Mouse (Mus musculus) left cerebral cortex, postnatal 14 days (tissue): ENCODE measurements around the gene 4930562C15Rik. TPM values are rescaled to one million over a fixed set of nuclear protein-coding genes. Genes with fewer than 3 reads are reported as not detected.
"Not testable (repeated sequence)": the region's sequence is repeated elsewhere in the genome, so short reads cannot be mapped to it uniquely, and the experiment has no call there.

Experiments used
- DNase-seq, 2 experiments: peaks; one replicate each; pipeline ENCODE4 v3.0.0; 2021 to 2022; ENCODE audit warnings: low spot score in 2 of 2, mixed read lengths in 1 of 2
- intact Hi-C: fragments of 180-260 bp; cut with DNase I; formaldehyde crosslinking; loops from one replicate; pipeline ENCODE4 v1.15.1; 2025
- long read RNA-seq, 2 experiments: library from polyadenylated mRNA; stranded (forward); transcript quantifications; one replicate each; pipeline ENCODE4 v2.0.0; 2021
- total RNA-seq, 2 experiments: library from RNA; stranded (reverse); gene quantifications; 2 replicates each; pipeline ENCODE4 v1.2.3; 2021

Gene 4930562C15Rik
- not detected for total RNA-seq
- long read RNA-seq, experiment 1: 0 reads
- long read RNA-seq, experiment 2, partial matches to known transcripts: 0 of 5 reads
- long read RNA-seq, experiment 2, other reads (novel, unspliced or antisense): 5 of 5 reads

DNA sequence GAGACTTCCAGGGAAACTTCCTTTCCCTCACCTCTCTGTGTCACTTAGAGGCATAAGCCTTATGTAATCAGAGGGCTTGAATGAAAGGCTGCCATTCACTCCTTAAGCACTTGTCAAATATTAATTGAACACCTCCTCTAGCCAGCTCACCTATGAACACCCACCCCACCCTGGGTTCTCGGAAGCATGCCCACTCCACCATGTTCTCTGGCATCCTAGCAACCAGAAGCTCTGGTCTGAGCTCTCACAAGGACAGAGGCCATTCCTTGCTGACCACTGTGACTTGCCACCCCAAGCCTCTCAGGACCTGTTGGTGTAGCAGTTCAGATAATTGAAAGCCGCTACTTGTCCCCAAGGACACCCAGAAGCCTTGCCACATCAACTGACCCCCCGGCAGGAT, at the start of gene 4930562C15Rik:
Gene 4930562C15Rik (plus strand): TSS at position 226 of the 400 bp plus-strand sequence.
- no peak for DNase-seq
- intact Hi-C loops: no loop called here

DNA sequence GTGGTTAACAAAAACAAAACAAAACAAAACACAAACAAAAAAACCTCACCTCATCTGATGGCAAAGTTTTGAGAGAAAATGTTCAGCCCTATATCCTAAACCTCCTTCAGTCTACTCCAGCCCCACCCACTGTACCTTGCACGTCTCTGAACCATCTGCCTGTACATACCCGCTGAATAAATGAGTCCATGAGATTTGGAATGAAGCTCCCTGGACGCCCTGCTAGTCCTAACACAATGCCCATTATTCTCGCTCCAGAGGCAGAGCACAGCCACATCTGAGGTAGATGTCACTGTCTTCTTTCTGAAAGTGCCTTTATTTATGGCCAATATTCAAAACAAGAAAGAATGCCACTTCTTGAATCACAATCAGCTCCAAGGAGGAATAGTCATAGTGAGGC, 49.5 kb upstream of the 4930562C15Rik start:
- intact Hi-C loops: no loop called here
- peak in 1 of 2 experiments; percentile 6 for DNase-seq

DNA sequence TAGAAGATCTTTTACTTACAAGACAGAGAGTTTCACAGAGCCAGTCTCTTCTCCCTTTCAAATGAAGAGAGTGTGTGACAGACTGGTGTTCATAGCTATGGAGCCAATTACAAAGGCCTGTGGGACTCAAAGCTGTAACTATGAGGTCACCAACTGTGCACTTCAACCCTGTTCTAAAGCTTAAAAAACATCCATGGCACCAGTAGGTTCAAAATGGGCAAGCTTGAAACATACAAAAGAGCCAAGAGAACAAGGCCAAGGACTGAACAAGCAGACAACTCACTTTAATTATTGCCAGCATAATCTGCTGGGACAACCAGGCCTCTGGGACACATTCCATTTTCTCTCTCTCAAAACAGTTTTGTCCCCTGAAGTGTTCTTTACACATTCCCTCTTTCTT, 47.0 kb upstream of the 4930562C15Rik start:
- intact Hi-C loops: no loop called here
- DNase-seq: no peak

DNA sequence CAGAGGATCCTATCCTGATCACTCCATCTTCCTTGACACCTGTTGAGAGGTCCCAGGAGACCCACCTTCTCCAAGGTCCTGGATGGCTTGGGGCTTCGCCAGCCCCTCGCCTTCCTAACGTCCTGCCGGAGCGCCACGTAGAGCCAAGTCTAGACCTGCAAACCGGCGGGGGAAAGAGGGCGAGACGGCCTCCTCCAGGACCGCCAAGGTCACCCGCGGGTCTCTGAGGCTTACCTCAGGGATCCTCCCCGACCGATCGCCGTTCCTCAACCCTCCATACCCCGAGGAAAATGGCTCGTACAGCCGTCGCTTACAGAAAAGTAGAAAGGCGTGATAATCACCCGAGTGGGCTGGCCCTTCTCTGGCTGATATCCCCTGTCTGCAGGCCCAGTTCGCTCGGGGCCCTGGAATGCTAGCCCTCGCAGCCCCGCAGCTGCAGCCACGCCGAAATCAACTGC, 45.9 kb upstream of the 4930562C15Rik start:
- no peak for DNase-seq
- intact Hi-C loops: no loop called here

DNA sequence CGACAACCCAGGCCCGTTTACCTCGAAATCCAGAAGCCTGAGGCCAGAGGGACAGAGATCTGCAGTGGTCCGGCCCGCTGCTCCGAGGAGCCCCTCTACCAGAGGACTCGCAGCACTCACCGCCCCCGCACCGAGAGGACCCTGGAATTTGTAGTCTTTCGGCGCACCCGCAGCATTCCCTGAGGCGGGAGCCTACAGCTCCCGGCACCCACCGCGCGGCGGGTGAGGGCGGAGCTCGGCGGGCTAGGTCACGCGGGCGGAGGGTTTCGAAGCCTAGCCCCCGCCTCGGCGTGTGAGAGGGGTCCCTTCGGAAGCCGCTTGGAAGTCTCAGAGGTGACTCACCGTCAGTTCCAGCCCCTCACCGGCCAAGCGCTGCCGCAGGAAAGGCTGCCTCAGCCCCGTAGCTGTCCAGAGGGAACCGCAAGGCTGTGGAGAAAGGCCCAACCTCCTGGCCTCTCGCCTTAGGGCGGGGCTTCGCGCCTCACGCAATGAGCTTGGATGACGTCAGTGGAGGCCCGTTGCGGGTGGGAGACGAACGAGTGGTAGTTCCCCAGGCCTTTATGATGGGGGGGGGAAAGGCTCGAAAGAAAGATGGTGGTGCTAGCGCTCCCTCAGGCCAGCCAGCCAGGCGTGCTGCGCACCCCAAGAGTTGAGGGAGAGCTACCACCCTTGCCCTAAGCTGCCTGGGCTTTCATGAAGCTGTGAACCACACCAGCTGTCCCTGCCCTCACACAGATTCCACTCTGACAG, 45.2 kb upstream of the 4930562C15Rik start, which contains the start of gene Cdip1:
Gene Cdip1 (minus strand): TSS at position 483 of the 750 bp plus-strand sequence.
- peak; percentile 96 to 97 for DNase-seq
- intact Hi-C loops: no loop called here

DNA sequence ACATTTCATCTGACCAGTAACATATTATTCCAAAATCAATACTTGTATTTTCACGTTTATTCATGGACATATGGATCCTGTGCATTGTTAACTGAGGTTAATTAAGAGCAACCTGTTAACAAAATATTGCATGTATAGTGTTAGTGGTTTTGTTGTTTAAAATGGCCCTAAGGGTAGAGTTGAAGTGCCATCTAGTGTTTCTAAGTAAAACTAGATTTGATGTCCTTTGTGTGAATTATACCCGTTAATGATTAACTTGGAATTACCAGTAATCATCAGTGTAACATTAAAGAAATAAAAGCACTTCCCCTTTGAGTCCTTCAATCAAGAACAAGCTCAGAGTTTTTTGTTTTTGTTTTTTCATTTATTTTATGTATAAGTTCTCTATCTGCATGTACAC, 43.9 kb upstream of the 4930562C15Rik start:
- no peak for DNase-seq
- intact Hi-C loops: no loop called here

DNA sequence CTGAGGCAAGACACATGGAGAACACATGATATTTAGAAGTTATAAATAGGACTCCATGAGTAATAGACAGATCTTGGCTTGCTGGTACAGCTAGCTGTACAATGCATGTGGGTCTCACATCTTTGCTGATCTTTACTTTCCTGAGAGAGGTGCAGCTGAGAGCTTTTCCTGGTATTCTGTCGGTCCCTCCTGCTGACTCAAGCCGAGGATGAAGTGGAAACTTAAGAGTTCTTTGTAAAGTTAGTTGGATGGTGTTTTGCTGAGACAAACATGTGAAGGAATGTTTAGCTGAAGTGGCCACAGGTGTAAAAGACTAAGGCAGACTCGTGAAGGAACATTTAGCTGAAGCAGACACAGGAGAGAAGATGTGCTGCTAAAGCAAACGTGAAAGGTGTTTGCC, 38.6 kb upstream of the 4930562C15Rik start:
- DNase-seq: no peak
- intact Hi-C loops: no loop called here

DNA sequence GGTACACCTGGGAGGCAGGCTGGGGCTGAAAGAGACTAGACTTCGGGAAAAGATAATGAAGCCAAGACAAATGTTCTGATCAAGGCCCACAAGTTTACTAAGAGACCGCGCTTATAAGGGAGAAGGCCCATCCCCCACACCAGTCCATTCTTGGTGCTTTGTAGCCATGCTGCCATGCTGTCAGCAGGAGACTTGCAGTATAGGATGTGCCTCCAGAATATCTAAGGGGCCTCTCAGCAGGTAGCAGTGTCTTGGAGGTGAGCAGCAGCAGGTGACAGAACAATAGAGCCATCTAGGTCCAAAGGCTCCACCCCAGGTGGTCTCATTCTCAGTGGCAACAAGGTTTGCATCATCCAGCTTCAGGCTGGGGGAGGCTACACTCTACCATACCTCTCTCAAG, 16.9 kb upstream of the 4930562C15Rik start:
- intact Hi-C loops: no loop called here
- no peak for DNase-seq

DNA sequence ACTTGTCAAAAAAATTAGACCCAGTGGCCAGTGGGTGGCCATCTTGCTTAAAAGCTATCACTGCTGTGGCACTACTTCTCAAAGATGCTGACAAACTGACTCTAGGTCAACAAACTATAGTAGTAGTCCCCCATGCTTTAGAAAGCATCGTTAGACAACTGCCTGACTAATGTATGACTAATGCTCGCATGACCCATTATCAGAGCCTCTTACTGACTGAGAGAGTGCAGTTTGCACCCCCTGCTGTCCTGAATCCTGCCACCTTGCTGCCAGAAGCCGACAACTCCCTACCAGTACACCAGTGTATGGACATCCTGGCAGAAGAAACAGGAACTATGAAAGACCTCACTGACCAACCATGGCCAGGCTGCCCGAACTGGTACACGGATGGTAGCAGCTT, 10.8 kb upstream of the 4930562C15Rik start:
- DNase-seq, intact Hi-C loops: not testable (repeated sequence)

DNA sequence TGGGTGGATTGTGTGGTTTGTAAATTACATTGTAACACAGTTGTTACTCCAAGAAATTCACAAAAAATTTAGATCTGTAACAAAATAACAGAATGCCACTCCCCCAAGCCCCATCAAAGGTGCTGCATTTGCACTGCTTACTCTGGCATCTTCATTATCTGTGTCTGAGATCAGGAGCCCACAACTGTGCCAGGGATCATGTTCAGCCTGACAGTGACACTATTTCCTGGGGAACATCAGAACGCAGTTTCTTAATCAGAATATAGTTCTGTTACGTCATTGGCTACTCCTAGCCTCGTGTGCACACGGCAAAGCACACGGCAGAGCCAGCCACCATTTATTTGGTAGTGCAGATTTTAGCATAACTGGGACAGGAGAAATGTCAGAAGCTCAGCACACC, 7.6 kb upstream of the 4930562C15Rik start:
- no peak for DNase-seq
- intact Hi-C loops: no loop called here

DNA sequence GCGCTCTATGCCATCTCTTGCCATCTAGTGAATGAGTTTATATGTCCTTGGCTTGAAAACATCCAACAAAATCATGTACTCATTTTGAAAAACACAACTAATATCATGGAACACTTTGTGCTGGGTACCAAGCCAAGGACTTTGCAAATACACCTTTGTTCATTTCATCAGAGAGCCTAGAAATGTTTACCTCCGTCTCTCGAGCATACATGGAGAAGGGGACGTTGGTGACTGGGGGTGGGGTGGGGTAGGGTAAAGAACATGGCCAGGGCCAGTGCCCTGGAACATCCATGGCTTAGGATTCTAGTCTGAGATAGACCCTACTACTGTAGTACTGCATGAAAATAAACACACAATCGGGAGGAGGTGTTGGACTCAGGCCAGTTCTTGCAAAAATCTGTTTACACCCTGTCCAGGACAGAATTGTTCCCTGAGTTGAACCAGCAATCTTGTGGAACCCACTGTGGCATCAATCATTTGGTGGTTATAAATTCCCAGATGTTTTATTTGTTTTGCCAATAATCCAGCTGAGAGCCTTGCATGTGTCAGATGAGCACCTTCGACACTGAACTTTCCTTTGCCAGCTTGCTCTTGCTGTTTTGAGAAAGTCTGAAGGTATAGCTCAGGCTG, 5.8 kb upstream of the 4930562C15Rik start:
- no peak for DNase-seq
- intact Hi-C loops: no loop called here

DNA sequence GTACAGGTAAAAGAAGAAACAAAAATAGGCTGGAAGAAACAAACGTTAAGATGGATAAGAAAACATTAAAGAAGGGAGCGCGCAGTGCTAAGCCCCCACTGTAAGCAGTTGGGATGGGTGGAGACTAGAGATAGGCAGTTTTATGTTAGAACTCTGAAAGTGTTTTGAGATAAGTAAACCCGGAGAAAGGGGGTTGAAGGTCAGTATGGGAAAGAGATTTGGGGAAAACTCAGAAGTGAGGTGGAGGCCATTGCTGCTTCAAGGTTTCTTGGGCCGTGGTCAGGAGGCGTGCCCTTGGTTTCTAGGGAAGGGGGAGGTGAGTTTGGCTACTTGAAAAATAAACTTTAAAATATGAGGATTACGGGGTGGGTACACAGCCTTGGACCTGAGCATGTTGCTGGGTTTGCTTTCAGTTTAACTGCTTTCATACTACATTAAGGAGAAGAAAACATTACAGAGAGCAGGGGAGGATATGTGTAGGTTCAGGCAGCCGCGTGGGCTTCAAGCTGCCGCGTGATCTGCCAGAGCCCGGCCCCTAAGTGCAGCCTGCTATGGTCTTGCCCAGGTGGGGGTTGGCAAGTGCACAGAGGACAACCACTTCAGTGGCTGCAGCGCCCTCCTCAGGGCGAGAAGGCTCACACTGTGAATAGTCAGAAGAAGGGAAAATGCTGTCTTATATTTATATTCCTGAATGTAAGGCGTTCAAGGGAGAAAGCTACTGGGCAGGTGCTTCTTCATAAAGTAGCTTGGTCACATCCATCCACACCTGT, 3.4 kb upstream of the 4930562C15Rik start:
- intact Hi-C loops: no loop called here
- DNase-seq: peak; percentile 44 to 80

DNA sequence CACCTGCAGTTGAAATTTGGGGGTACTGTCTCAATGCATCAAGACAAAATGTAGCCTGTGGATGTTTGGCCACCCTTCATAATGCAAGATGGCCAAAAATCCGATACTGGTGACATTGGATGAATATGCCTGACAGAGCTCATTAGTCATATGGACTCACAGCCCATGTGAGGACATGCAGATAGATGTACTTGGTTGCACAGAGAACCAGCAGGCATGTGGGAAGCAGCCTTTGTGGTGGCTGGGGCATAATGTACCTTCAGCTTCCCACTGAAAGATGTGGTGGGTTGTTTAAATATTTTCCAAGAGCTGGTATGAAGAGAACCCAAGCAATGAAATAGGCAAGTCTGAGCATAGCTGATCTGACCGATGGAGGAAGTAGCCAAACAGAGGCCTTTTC, 1.4 kb upstream of the 4930562C15Rik start:
- no peak for DNase-seq
- intact Hi-C loops: no loop called here

DNA sequence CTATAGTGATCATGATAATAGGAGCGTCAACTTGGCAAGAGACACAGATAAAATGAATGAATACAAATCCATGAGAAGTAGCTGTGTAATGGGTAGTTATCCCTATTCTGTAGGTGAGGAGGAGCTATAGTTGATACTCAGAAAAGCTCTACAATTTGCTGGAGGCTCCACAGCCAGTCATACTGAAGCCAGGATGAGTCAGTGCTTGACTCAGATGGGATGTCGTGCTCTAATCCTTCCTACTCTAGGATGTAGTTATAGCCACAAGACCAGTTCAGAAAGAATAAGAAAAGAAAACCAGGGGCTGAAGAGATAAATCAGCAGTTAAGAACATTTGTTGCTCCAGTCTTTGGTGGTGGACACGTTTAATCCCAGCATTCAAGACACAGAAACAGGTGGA, 2.4 kb downstream of the 4930562C15Rik start:
- intact Hi-C loops: no loop called here
- no peak for DNase-seq

DNA sequence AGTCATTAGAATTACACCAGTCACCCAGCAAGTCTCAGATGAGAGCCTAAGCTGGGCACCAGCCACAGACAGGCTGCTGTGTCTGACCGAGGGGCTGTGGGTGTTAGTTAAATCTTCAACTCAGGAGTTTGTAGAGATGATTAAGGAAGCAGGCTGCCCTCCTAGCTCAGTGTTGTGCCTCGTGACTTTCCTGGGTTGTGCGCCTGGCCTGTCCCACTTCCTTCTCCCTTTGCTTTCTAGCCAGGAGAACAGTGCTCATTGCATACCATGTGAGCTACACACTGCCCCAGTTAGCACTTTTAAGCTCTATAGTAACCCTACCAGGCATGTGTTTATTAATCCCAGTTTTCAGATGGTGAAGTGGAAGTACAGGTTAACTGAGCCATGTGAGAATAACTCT, 4.3 kb downstream of the 4930562C15Rik start:
- DNase-seq: no peak

DNA sequence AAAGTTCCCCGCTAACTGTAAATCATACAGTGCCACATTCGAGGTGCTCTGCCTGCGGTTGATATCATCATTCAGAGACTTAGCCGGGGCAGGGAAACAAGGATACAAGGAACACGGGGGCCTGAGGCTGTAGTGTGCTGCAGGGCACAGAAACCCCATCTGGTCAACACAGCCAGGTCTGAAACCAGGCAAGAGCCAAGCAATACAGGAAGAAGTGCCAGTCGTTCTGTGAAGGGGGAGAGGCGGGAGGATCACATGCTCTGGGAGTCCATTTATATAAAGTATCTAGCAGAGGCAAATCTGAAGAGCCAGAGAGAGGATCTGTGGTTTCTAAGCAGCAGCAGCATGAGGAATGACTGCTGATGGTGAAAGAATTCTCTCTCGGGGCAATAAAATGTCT, 5.0 kb downstream of the 4930562C15Rik start:
- intact Hi-C loops: no loop called here
- no peak for DNase-seq

More for the DNA sequence above, 4.3 kb downstream of the 4930562C15Rik start:
- intact Hi-C loops: no loop called here

DNA sequence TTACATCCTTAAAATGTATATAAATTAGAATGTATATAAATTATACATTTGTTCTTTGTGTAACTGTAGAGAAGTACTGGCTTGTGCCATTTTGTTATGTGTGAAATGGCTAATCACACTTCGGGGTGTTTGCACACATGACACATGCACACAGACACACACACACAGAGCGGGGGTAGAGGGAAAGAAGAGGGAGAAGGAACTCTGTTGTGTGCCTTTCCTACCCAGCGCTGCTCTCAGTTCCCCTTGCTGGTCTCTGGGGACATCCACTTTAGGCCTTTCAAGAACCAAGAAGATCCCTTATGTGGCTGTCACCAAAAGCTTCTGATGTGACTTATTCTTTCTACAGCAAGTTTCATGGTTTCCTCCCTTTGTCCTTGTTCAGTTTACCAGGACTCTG, 11.8 kb downstream of the 4930562C15Rik start:
- DNase-seq: no peak
- intact Hi-C loops: no loop called here

DNA sequence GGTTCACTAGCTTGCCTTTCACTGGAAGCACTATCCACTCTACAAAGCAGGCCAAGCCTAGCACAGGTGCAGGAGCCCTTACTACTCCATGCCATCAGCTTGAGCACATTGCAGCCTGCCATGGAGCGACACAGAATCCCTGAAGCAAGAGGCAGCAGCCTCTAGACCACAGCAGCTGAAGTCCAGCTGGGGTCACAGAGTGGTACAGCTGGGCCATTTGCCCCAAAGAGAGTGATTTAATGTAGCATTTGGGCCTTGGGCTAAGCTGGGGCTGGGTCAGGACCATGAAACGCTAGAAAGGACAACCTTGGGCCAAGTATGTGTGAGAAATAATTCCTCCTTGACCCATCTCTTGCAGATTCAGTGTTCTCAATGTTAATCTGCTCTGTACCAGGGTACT, 12.9 kb downstream of the 4930562C15Rik start:
- intact Hi-C loops: no loop called here
- DNase-seq: no peak

DNA sequence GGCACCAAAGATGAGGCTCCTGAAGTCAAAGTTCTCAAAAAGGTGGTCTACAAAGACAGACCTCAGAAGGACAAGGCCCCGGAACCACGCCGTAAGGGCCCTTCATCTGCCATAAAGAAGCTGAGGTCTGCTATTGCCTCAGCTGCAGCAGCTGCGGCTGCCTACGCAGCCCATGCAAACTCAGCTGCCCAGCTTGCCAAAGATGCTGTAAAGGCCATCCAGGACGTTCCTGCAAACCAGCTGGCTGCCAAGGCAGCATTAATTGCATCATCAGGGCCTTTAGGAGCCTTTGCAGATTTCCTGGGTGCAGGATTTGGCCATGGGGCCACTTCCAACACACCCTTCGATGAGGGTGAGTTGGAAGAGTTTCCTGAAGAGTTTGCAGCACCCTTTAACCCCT, 15.1 kb downstream of the 4930562C15Rik start:
- DNase-seq: no peak
- intact Hi-C loops: no loop called here
